Mouse (Mus musculus) cerebellum, adult 2 months (tissue): ENCODE measurements around the gene Inip.

Source experiments
- CTCF ChIP-seq: fragments of 200-500 bp; IDR thresholded peaks from 2 replicates; pipeline ENCODE4 v1.5.1; 2011; ENCODE audit warnings: low read depth, mild to moderate bottlenecking, control low read depth, low read length, moderate library complexity, borderline replicate concordance; ENCODE audit not compliant: insufficient read depth
- POLR2A ChIP-seq: fragments of 200-500 bp; IDR thresholded peaks from 2 replicates; pipeline ENCODE4 v1.6.1; 2011; ENCODE audit warnings: low read length, control low read depth, borderline replicate concordance; ENCODE audit not compliant: insufficient read depth

GRCm38 (mm10) chr4:59832810-59833209 lies 31.4 kb upstream of the Inip start:
- TF ChIP-seq POLR2A: no peak
- TF ChIP-seq CTCF: no peak
